Mouse (Mus musculus): ENCODE data around the gene Slc7a6os. TPM values are rescaled to one million over a fixed set of nuclear protein-coding genes. Genes with fewer than 3 reads are reported as not detected.

Slc7a6os gene
- polyA plus RNA-seq, 1 experiment = 30.1 TPM

DNA sequence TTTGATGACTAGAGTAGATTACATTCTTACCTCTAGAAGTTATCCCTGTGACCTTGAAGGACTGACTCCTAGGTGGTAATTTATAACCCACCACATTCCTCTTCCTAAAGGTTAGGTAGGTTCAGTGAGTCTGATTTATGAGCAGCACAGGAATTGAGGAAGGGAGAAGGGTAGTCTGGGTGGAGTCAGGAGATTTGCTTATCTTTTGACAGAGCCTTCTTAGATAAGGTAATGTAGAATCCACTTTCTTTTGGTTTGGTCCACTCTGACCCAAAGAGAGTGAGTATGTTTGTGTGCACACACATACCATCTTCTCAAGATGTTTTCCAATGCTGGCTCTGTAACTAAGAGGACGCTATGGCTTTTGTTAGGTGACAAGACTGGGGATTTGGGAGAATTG, 33.1 kb downstream of the Slc7a6os start:
- peaks cover 51% of the 10 kb centered on the region for H3K79me3 ChIP-seq (ENCODE audit: low read depth)
- H3K79me2 ChIP-seq (ENCODE audit: control insufficient read depth, insufficient read depth) = peaks cover 80% of the 10 kb centered on the region
- H3K27me3 ChIP-seq (ENCODE audit: control insufficient read depth, insufficient read depth, insufficient read length) = no peaks in the 10 kb centered on the region
- TF ChIP-seq MYOD1 (IDR thresholded peaks at IDR 0.05; ENCODE audit: control insufficient read depth, insufficient read length, low read depth) (no peak), CTCF (IDR thresholded peaks at IDR 0.05; ENCODE audit: control insufficient read depth, insufficient read depth, insufficient read length) (no peak), CEBPB (IDR thresholded peaks at IDR 0.05; ENCODE audit: low read depth) (no peak), USF1 (IDR thresholded peaks at IDR 0.05; ENCODE audit: low read depth) (no peak), FOSL1 (IDR thresholded peaks at IDR 0.05; ENCODE audit: insufficient read depth, low read length, poor library complexity, severe bottlenecking) (no peak), MAX (IDR thresholded peaks at IDR 0.05) (no peak), MYOG (IDR thresholded peaks at IDR 0.05; ENCODE audit: control insufficient read depth, extremely low read depth, insufficient read length) (no peak)
- peaks cover 9% of the 10 kb centered on the region for H3K36me3 ChIP-seq (ENCODE audit: control insufficient read depth, insufficient read depth)
- no peak overlapping the region for H3K4me3 ChIP-seq (ENCODE audit: insufficient read depth, poor library complexity, severe bottlenecking)
- no peak overlapping the region for H3ac ChIP-seq (ENCODE audit: control insufficient read depth, insufficient read length, low read depth)

DNA sequence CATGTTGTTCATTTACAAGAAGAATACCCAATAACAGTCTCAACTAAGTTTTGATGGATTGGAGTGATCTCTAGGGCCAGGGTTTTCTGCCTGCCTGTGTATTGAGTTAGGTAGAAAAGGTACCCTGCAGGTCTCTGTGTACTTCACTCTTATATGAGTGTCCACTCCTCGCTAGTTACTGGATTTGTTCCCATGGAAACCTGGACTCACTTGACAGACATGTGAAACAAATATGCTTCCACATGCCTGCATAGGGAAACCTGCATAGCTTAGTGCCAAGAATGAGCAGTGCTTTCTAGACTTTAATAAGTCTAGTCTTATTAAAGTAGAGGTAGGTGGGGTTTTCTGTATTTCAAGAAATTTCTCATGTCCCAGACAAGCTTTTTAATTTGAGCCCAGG, 33.8 kb downstream of the Slc7a6os start:
- Histone ChIP-seq H3K79me3 (ENCODE audit: low read depth) (peaks cover 56% of the 10 kb centered on the region), H3K79me2 (ENCODE audit: control insufficient read depth, insufficient read depth) (peaks cover 87% of the 10 kb centered on the region), H3K27me3 (ENCODE audit: control insufficient read depth, insufficient read depth, insufficient read length) (no peaks in the 10 kb centered on the region), H3ac (ENCODE audit: control insufficient read depth, insufficient read length, low read depth) (no peak overlapping the region), H3K36me3 (ENCODE audit: control insufficient read depth, insufficient read depth) (peaks cover 3% of the 10 kb centered on the region), H3K4me3 (ENCODE audit: insufficient read depth, poor library complexity, severe bottlenecking) (no peak overlapping the region)
- TF ChIP-seq USF1 (IDR thresholded peaks at IDR 0.05; ENCODE audit: low read depth) (no peak), CTCF (IDR thresholded peaks at IDR 0.05; ENCODE audit: control insufficient read depth, insufficient read depth, insufficient read length) (no peak), MYOD1 (IDR thresholded peaks at IDR 0.05; ENCODE audit: control insufficient read depth, insufficient read length, low read depth) (no peak), FOSL1 (IDR thresholded peaks at IDR 0.05; ENCODE audit: insufficient read depth, low read length, poor library complexity, severe bottlenecking) (no peak), MYOG (IDR thresholded peaks at IDR 0.05; ENCODE audit: control insufficient read depth, extremely low read depth, insufficient read length) (no peak), CEBPB (IDR thresholded peaks at IDR 0.05; ENCODE audit: low read depth) (no peak), MAX (IDR thresholded peaks at IDR 0.05) (no peak)

DNA sequence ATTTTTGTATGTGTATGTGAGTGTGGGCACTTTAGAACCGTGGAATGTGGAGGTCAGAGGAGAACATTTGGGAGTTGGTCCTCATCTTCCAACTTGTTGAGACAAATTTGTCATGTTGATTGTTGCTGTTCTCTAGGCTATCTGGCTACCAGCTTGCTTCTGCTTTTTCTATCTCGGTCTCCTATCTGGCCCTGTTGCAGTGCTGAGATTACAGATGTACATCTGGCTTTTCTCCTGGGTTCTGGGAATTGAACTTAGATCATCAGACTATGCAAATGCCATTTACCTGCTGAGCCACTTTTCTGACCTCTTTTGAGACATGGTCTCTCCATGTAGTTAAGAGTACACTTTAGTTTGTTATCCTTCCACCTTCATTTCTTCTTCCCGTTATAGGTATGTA, 37.2 kb downstream of the Slc7a6os start:
- Histone ChIP-seq H3ac (ENCODE audit: control insufficient read depth, insufficient read length, low read depth) (no peak overlapping the region), H3K79me2 (ENCODE audit: control insufficient read depth, insufficient read depth) (peaks cover 100% of the 10 kb centered on the region)

GRCm38 (mm10) chr8:106169934-106170480, 40.7 kb downstream of the Slc7a6os start:
- H3K79me2 ChIP-seq (ENCODE audit: control insufficient read depth, insufficient read depth) = peaks cover 70% of the 10 kb centered on the region
- no peak for TF ChIP-seq CEBPB (IDR thresholded peaks at IDR 0.05; ENCODE audit: low read depth)
- TF ChIP-seq FOSL1 (IDR thresholded peaks at IDR 0.05; ENCODE audit: insufficient read depth, low read length, poor library complexity, severe bottlenecking) = no peak
- no peak for TF ChIP-seq MYOD1 (IDR thresholded peaks at IDR 0.05; ENCODE audit: control insufficient read depth, insufficient read length, low read depth)
- no peak for TF ChIP-seq CTCF (IDR thresholded peaks at IDR 0.05; ENCODE audit: control insufficient read depth, insufficient read depth, insufficient read length)
- TF ChIP-seq USF1 (IDR thresholded peaks at IDR 0.05; ENCODE audit: low read depth) = no peak
- TF ChIP-seq MAX (IDR thresholded peaks at IDR 0.05) = no peak
- no peak for TF ChIP-seq MYOG (IDR thresholded peaks at IDR 0.05; ENCODE audit: control insufficient read depth, extremely low read depth, insufficient read length)
- peak overlapping the region; percentile 90 for H3ac ChIP-seq (ENCODE audit: control insufficient read depth, insufficient read length, low read depth)
- H3K4me3 ChIP-seq (ENCODE audit: insufficient read depth, poor library complexity, severe bottlenecking) = peak overlapping the region; percentile 69
- no peaks in the 10 kb centered on the region for H3K27me3 ChIP-seq (ENCODE audit: control insufficient read depth, insufficient read depth, insufficient read length)
- H3K79me3 ChIP-seq (ENCODE audit: low read depth) = peaks cover 51% of the 10 kb centered on the region
- no peaks in the 10 kb centered on the region for H3K36me3 ChIP-seq (ENCODE audit: control insufficient read depth, insufficient read depth)

More for the DNA sequence above, 37.2 kb downstream of the Slc7a6os start:
- TF ChIP-seq CEBPB (IDR thresholded peaks at IDR 0.05; ENCODE audit: low read depth) (no peak), CTCF (IDR thresholded peaks at IDR 0.05; ENCODE audit: control insufficient read depth, insufficient read depth, insufficient read length) (no peak), MYOG (IDR thresholded peaks at IDR 0.05; ENCODE audit: control insufficient read depth, extremely low read depth, insufficient read length) (no peak), MYOD1 (IDR thresholded peaks at IDR 0.05; ENCODE audit: control insufficient read depth, insufficient read length, low read depth) (no peak), USF1 (IDR thresholded peaks at IDR 0.05; ENCODE audit: low read depth) (no peak), MAX (IDR thresholded peaks at IDR 0.05) (no peak), FOSL1 (IDR thresholded peaks at IDR 0.05; ENCODE audit: insufficient read depth, low read length, poor library complexity, severe bottlenecking) (no peak)
- no peak overlapping the region for H3K4me3 ChIP-seq (ENCODE audit: insufficient read depth, poor library complexity, severe bottlenecking)
- H3K79me3 ChIP-seq (ENCODE audit: low read depth) = peaks cover 77% of the 10 kb centered on the region
- H3K36me3 ChIP-seq (ENCODE audit: control insufficient read depth, insufficient read depth) = no peaks in the 10 kb centered on the region
- no peaks in the 10 kb centered on the region for H3K27me3 ChIP-seq (ENCODE audit: control insufficient read depth, insufficient read depth, insufficient read length)

DNA sequence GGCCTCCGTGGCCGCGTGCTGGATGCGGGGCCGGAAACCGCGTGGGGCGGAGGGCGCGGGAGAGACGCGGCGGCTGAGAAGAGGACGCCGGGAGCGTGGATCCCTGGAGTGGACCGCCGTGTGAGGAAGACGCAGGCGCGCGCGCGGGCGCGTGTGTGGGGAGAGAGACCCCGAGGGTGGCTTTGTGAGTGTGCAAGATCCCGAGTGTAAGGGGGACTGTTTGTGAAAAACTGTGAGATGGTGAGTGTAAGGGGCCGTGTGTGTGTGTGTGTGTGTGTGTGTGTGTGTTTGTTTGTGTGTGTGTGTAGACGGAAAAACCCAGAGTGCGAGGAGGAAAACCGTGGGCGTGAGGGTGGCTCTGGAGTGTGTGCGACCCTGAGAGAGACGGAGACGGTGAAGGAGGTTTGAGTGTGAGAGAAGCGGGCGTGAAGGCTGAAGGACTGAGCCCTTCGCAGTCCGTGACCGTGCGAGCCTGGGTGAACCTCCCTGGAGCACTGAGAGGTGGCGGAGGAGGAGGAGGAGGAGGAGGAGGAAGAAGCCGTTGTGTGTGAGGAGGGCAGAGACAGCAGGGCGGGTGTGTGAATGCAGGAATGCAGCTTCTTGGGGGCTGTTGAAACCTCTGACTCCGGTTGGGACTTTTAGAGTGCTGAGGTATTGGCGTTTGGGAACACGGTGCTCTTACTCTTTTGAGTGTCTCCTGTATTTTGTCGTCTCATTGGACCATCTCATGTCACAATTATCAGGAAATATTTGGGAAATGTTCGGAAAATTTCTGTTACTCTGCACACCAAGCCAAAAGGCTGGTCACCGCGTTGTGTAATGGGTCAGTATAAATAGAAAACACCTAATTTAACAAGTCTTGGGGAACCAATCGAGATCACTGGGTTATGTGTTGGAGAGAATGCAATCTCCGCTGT, 41.5 kb downstream of the Slc7a6os start:
- H3ac ChIP-seq (ENCODE audit: control insufficient read depth, insufficient read length, low read depth) = peak overlapping the region; percentile 90
- peaks cover 62% of the 10 kb centered on the region for H3K79me2 ChIP-seq (ENCODE audit: control insufficient read depth, insufficient read depth)
- H3K27me3 ChIP-seq (ENCODE audit: control insufficient read depth, insufficient read depth, insufficient read length) = no peaks in the 10 kb centered on the region
- H3K79me3 ChIP-seq (ENCODE audit: low read depth) = peaks cover 44% of the 10 kb centered on the region
- peaks cover 4% of the 10 kb centered on the region for H3K36me3 ChIP-seq (ENCODE audit: control insufficient read depth, insufficient read depth)
- peak overlapping the region; percentile 69 for H3K4me3 ChIP-seq (ENCODE audit: insufficient read depth, poor library complexity, severe bottlenecking)
- TF ChIP-seq MAX (IDR thresholded peaks at IDR 0.05) (peak; percentile 1), FOSL1 (IDR thresholded peaks at IDR 0.05; ENCODE audit: insufficient read depth, low read length, poor library complexity, severe bottlenecking) (no peak), CTCF (IDR thresholded peaks at IDR 0.05; ENCODE audit: control insufficient read depth, insufficient read depth, insufficient read length) (no peak), USF1 (IDR thresholded peaks at IDR 0.05; ENCODE audit: low read depth) (no peak), MYOG (IDR thresholded peaks at IDR 0.05; ENCODE audit: control insufficient read depth, extremely low read depth, insufficient read length) (no peak), MYOD1 (IDR thresholded peaks at IDR 0.05; ENCODE audit: control insufficient read depth, insufficient read length, low read depth) (no peak), CEBPB (IDR thresholded peaks at IDR 0.05; ENCODE audit: low read depth) (no peak)

Measured in C2C12 (cell line).